32 mouse cellular contexts compared by ENCODE assay signal in genomic region chr4:132108221-132108620, GRCm38 (mm10). TPM values are rescaled to one million over a fixed set of nuclear protein-coding genes. Genes with fewer than 3 reads are reported as not detected.
"Had no signal": no experiment of that assay in that cellular context is flagged by ENCODE, and none has a peak within 500 bp of the region (broad histone marks: within the 10 kb centered on the region; RNA-seq: fewer than 3 reads in every experiment).

No protein-coding gene starts in this region.

- H3K4me3 ChIP-seq: heart, embryonic 12.5 days; hindbrain, embryonic 13.5 days; hindbrain, embryonic 15.5 days; kidney, embryonic 15.5 days; limb, embryonic 13.5 days; limb, embryonic 15.5 days; liver, embryonic 12.5 days had no signal

- H3K27me3 ChIP-seq: hindbrain, embryonic 15.5 days had no signal

- DNase-seq: forebrain, postnatal 0 days; gastrocnemius, postnatal 14 days; gastrocnemius, postnatal 36 days; heart, postnatal 10 days; kidney, adult 11 months; kidney, adult 2 months; kidney, adult 9 months; kidney, postnatal 14 days; kidney, postnatal 36 days; layer of hippocampus, adult 9-11 months; layer of hippocampus, postnatal 36 days; left cerebral cortex, postnatal 4 days had no signal

- H3K9me3 ChIP-seq: heart, embryonic 12.5 days; hindbrain, embryonic 13.5 days; hindbrain, embryonic 15.5 days; kidney, embryonic 15.5 days; limb, embryonic 13.5 days; limb, embryonic 15.5 days; liver, embryonic 12.5 days had no signal

- ATAC-seq: forebrain, postnatal 0 days; hindbrain, postnatal 0 days; intestine, embryonic 16.5 days; liver, embryonic 12.5 days had no signal

- H3K4me2 ChIP-seq: heart, embryonic 12.5 days; hindbrain, embryonic 13.5 days; hindbrain, embryonic 15.5 days; kidney, embryonic 15.5 days; limb, embryonic 13.5 days; limb, embryonic 15.5 days; liver, embryonic 12.5 days had no signal

- H3K36me3 ChIP-seq: heart, embryonic 12.5 days; hindbrain, embryonic 13.5 days; hindbrain, embryonic 15.5 days; kidney, embryonic 15.5 days; limb, embryonic 13.5 days; limb, embryonic 15.5 days; liver, embryonic 12.5 days had no signal

- H3K27ac ChIP-seq: hindbrain, embryonic 13.5 days; hindbrain, embryonic 15.5 days; hindbrain, postnatal 0 days; kidney, embryonic 15.5 days; kidney, postnatal 0 days; limb, embryonic 13.5 days; limb, embryonic 15.5 days; liver, embryonic 12.5 days; liver, embryonic 14.5 days had no signal

- H3K4me1 ChIP-seq: limb, embryonic 15.5 days had no signal

- H3K9ac ChIP-seq: forebrain, postnatal 0 days; heart, embryonic 12.5 days; hindbrain, embryonic 13.5 days; hindbrain, embryonic 15.5 days; kidney, embryonic 15.5 days; limb, embryonic 13.5 days; limb, embryonic 15.5 days; liver, embryonic 12.5 days; liver, embryonic 14.5 days had no signal

RNA-seq across cellular contexts. Expression of gene Gm10300, which starts 33.7 kb away (rescaled TPM):
- total RNA-seq: gastrocnemius, postnatal 36 days; hindbrain, postnatal 0 days; layer of hippocampus, adult 18-20 months; layer of hippocampus, postnatal 14 days; layer of hippocampus, postnatal 36 days; left cerebral cortex, adult 18-20 months; left cerebral cortex, postnatal 25 days; left cerebral cortex, postnatal 4 days had no signal
- polyA plus RNA-seq: forebrain, postnatal 0 days; hindbrain, embryonic 13.5 days; hindbrain, embryonic 15.5 days; hindbrain, postnatal 0 days; intestine, embryonic 14.5 days; intestine, embryonic 16.5 days; limb, embryonic 11.5 days; limb, embryonic 13.5 days had no signal

RNA-seq across cellular contexts. Expression of gene Oprd1, which starts 36.1 kb away (rescaled TPM):
- total RNA-seq: gastrocnemius, postnatal 36 days; hematopoietic stem cell, adult 5-6 weeks; liver, adult 2 months had no signal
- polyA plus RNA-seq: hindbrain, embryonic 11.5 days; liver, adult 2 months had no signal
